Mouse (Mus musculus) cortical plate, adult 2 months (tissue): ENCODE results near the gene Nrd1. TPM values are rescaled to one million over a fixed set of nuclear protein-coding genes. Genes with fewer than 3 reads are reported as not detected.

Experiments used
- H3K27ac ChIP-seq: fragments of 200-500 bp; 2 replicates; pipeline ENCODE4 v1.5.1; 2012; ENCODE audit warnings: low read length, control low read depth, inconsistent platforms; ENCODE audit not compliant: insufficient read depth
- H3K4me1 ChIP-seq: fragments of 200-500 bp; 2 replicates; pipeline ENCODE4 v1.6.1; 2011; ENCODE audit warnings: low read length; ENCODE audit not compliant: control insufficient read depth, insufficient read depth
- H3K4me3 ChIP-seq: fragments of 200-500 bp; 2 replicates; pipeline ENCODE4 v1.5.1; 2011; ENCODE audit warnings: mild to moderate bottlenecking, low read length, control low read depth; ENCODE audit not compliant: insufficient read depth
- CTCF ChIP-seq: fragments of 200-500 bp; IDR thresholded peaks from 2 replicates; pipeline ENCODE4 v1.5.1; 2011; ENCODE audit warnings: mild to moderate bottlenecking, control low read depth, low read length; ENCODE audit not compliant: insufficient read depth; ENCODE audit errors: extremely low read depth
- POLR2A ChIP-seq: fragments of 200-500 bp; IDR thresholded peaks from 2 replicates; pipeline ENCODE4 v1.6.1; 2011; ENCODE audit warnings: mild to moderate bottlenecking, low read length, control low read depth; ENCODE audit not compliant: insufficient read depth; ENCODE audit errors: extremely low read depth
- polyA plus RNA-seq: library from polyadenylated mRNA; depleted of rRNA; stranded (reverse); fragments of >200 nt; gene quantifications from 2 replicates; pipeline ENCODE4 v1.2.3, GENCODE M21; 2012; rRNA removed

Nrd1 gene
- polyA plus RNA-seq: 152 and 158 TPM in 2 replicates

DNA sequence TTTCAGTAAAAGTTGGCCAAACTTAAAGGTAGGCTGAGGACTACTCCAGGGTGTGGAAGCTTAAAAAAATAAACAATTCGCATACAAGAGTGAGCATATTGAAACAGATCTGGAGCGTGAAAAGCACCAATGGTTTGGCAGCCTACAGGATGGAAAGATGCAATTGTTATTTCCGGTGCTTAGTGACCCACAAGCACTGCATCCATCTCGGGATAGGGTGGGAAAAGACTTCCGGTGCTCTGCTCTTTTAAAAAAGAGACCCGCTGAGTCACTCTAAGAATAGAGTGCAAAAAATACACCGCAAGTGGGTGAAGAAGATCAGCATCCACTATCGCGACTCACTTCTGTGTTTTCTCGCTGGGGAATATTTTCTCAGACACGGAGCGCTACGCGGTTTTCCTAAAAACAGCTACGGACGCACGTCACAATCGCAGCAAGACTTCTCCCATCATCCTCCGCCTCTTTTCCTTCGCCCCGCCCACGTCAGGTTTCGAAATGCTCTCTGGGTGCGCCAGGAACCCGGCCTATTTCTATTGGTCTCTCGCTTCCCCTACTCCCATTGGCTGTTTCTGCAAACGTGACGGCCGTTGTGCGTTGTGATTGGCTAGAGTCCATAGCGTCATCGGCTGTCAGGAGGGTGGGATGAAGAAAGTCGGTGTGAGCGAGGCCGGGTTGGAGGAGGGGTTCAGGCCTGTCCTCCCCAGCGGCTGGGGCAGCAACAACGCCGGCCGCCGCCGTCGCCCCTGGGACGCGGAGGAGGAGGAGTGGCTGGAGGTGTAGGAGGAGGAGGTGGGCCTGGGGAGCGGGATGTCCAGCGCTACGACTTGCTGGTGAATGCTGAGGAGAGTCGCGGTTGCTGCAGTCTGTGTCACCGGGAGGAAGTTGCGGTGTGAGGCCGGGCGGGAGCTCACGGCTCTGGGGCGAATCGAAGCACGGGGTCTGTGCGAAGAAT, at the start of gene Nrd1:
Gene Nrd1, plus strand, starts transcription at position 657 of the 952 bp plus-strand sequence.
- H3K27ac ChIP-seq: peak within 1 kb of the TSS; percentile 76
- peak within 1 kb of the TSS; percentile 80 for H3K4me3 ChIP-seq
- H3K4me1 ChIP-seq: peaks cover 2% of the 10 kb centered on the region
- TF ChIP-seq CTCF (no peak), POLR2A (peak; percentile 79)

DNA sequence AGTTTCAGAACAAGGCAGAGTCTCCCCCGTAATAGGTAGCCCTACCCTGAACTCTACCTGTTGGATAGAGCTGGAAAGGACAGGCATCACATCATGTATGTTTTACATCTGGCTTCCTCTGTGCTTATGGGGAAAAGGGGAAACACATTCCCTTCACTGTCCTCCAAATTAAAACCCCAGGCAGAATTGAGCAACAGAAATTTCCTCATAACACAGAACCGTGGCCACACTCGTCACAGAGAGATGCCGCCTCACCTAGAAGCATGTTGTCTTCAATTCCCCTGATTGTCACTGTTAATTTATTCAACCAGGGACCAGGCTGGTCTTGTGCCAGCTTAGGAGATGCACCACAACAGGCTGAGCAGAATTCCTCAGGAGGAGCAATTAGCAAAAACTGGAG, 48.8 kb upstream of the Nrd1 start:
- Histone ChIP-seq H3K4me1 (peaks cover 4% of the 10 kb centered on the region), H3K4me3 (no peak overlapping the region), H3K27ac (no peak overlapping the region)
- TF ChIP-seq POLR2A (no peak), CTCF (no peak)

DNA sequence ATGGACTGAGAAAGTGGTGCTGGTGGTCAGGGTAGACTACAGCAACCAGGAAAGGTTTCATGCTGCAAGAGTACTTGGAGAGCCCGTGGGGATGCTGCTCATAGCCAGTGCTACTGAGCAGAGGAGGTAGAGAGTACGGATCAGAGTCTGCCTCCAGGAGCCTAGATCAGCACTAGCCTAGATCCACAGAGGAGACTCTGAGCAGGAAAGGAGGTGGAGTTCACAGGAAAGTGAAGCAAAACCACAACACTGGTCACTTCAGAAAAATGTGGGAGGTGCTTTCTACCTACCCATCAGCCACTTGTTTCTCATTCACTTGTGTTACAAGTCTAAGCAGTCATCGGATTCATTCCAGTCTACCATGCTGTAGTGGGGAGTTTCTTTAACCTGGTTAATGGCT, 40.8 kb upstream of the Nrd1 start:
- Histone ChIP-seq H3K4me3 (no peak overlapping the region), H3K27ac (no peak overlapping the region), H3K4me1 (no peaks in the 10 kb centered on the region)
- TF ChIP-seq POLR2A (no peak), CTCF (no peak)

DNA sequence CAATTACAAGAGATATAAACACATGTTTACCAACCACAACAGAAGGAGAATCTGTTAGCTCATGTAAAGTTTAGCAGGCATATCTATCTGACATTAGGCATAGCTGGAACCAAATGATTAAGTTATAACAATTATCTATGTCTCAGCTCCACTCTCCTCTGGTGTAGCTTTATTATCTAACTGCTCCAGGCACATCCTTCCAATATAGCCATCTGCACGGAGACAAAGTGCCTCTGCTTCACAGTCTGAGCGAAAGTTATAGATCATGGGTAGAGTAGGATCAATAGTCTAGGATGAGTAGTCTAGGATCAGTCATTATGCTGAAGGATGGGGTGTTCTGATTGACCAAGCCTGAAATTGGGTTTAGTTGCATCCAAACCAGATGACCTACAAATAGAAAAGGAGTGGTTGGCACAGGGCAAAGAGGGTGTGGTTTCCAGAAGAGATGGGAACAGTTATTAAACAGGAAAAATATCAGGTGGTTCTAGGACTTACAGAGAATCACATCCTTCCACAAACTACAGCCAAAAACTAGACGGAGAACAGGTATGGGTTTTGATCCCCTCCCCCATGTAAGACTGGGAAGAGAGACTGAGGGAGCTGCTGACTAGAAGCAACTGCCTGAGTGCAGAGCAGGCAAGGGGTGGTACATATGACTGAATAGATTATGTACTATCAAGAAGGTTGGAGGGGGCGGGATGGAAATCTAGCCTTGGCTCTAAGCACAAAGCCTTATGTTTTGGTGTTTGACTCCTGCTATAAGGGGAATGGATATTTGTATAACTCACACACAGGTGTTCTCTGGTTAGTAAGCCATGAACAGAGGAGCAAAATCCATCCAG, 39.6 kb upstream of the Nrd1 start:
- Histone ChIP-seq H3K4me3 (no peak overlapping the region), H3K27ac (no peak overlapping the region), H3K4me1 (no peaks in the 10 kb centered on the region)
- TF ChIP-seq CTCF: no peak
- no peak for TF ChIP-seq POLR2A

DNA sequence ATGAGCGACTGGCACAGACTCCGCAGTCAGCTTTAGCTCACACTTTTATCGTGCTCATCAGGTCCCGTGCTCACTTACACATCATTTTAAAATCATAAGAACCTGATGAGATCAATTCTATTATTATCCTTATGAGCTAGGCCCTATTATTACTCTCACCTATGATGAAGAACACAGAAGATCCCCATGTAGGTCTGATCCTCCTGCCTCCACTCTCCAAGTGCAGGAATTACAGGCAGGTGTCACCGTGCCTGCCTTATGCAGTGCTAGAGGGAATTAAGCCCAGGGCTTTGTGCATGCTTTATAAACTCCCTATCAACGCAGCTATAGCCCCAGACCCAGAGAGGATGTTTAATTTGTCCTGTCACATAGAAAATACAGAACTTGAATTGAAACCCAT, 37.4 kb upstream of the Nrd1 start:
- Histone ChIP-seq H3K4me1 (no peaks in the 10 kb centered on the region), H3K4me3 (no peak overlapping the region), H3K27ac (no peak overlapping the region)
- TF ChIP-seq CTCF: no peak
- TF ChIP-seq POLR2A: no peak

DNA sequence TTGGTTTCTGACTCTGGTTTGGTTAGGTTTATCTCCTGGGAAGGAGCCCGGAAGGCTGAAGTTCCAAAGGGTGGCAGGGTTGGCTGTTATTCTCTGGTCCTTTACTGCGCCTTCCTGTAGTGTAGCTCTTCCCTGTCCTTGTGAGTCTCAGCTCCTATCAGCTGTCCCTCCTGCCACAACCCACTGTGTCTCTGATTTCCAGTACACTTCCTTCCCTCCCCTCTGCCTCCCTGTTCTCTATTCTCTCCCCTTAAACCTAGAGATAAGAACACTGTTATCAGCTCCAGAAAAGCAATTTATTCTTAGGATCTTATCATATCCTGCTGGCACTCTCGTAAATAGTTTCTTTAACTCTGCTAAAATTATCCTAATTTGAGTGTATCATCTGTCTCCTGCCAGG, 30.9 kb upstream of the Nrd1 start:
- H3K27ac ChIP-seq: no peak overlapping the region
- no peak overlapping the region for H3K4me3 ChIP-seq
- TF ChIP-seq POLR2A: no peak
- no peak for TF ChIP-seq CTCF
- no peaks in the 10 kb centered on the region for H3K4me1 ChIP-seq

DNA sequence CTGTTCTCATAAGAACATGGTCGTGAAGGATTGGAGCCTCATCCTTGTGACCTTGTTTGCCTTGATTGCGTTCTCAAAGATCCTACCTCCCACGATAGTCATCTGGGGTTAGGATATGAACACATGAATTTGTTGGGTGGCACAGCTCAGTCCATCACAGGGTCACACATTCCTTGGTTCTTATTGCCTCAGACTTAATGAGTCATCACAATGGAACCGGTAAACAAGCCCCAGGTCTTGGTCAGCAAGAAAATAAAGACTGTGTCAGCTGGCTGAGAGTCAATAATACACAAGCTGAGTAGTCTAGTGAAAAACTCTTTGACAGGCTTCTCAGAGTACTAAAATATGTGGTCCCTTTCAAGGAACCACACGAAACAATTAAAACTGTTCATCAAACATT, 29.4 kb upstream of the Nrd1 start:
- no peaks in the 10 kb centered on the region for H3K4me1 ChIP-seq
- H3K4me3 ChIP-seq: no peak overlapping the region
- no peak for TF ChIP-seq CTCF
- no peak for TF ChIP-seq POLR2A
- H3K27ac ChIP-seq: no peak overlapping the region

DNA sequence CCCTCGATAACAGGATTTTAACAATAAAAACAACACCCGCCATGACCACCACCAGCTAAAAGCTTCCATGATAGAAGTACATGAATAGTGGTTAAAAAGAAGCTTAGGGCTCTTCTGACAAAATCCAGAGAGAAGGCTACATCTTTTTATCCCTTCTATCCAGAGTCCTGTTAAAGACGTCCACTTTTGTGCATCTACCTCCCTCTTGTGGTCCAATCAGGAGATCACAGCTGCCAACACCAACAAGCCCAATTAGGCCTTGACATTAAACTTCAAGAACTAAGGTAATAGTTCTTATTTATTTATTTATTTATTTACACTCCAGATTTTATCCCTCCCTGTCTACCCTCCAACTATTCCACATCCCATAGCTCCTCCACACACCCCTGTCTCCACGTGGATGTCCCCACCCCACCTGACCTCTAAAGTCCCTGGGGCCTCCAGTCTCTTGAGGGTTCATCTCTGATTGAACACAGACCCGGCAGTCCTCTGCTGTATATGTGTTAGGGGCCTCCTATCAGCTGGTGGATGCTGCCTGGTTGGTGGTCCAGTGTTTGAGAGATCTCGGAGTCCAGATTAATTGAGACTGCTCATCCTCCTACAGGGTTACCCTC, 23.9 kb upstream of the Nrd1 start:
- TF ChIP-seq POLR2A: no peak
- TF ChIP-seq CTCF: peak; percentile 90
- Histone ChIP-seq H3K4me1 (no peaks in the 10 kb centered on the region), H3K4me3 (no peak overlapping the region), H3K27ac (no peak overlapping the region)

DNA sequence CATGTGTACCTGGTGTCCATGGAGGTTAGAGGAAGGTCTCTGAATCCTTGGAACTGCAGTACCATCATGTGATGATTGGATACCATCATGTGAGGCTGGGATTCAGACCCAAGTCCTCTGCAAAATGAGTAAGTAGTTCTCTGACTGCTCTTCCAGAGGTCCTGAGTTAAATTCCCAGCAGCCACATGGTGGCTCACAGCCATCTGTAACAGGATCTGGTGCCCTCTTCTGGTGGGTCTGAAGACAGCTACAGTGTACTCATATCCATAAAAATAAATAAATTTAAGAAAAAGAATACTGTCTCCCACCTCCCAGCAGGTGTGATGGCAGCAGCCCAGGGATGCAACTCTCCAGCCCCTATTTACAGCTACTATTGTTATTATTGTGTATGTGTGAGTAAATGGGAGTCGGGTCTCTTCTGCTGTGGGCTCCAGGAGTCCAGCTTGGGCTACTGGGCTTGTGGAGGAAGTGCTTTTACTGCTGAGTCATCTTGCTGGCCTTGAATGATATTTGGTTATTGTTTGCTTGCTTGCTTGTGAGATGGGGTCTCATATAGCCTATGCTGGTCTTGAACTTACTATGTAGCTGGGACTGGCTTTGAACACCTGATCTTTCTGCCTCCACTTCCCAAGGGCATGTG, 13.5 kb upstream of the Nrd1 start:
- H3K4me1 ChIP-seq: no peaks in the 10 kb centered on the region
- no peak overlapping the region for H3K4me3 ChIP-seq
- TF ChIP-seq POLR2A: no peak
- no peak for TF ChIP-seq CTCF
- no peak overlapping the region for H3K27ac ChIP-seq
